Mouse (Mus musculus): ENCODE results near the gene Gm20817.
"Not testable (repeated sequence)": the region's sequence is repeated elsewhere in the genome, so short reads cannot be mapped to it uniquely, and the experiment has no call there.

Gene Gm20817

GRCm38 (mm10) chrY:68832628-68833027 lies at the start of gene Gm20817:
TSS of gene Gm20817 (minus strand) at chrY:68832728.
- in situ Hi-C loops (cut with MboI; ENCODE audit: low sequenced_read_pairs) = not testable (repeated sequence)

Data from CH12F3 (cell line).